Mouse (Mus musculus): Measurements from ENCODE around the gene Ppat.

DNA sequence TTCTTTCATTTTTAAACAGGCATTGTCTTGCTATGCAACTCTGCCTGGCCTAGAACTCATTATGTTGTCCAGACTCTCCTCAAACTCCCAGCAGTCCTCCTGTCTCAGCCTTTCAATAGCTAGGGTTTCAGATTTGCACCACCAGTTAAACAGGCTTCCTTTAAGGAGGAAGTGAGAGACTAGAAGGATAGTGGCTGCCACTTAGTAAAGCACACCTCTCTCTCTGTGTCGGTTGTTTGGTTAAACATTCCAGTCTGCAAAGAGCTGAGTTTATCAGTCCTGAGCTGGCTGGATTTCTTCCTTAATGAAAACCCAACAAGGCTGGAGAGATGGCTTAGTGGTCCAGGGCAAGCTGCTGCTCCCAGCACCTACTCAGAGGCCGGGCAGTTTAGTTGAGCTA is 58.8 kb downstream of the Ppat start:
- no peak for TF ChIP-seq POLR2A (IDR thresholded peaks at IDR 0.05; ENCODE audit: insufficient read length, low read depth)
- TF ChIP-seq MYOD1 (IDR thresholded peaks at IDR 0.05; ENCODE audit: control insufficient read depth in 1 of 3, insufficient read length in 2 of 3, low read depth in 2 of 3): no peak
